Mouse (Mus musculus): Measurements from ENCODE around the gene Eaf1. TPM values are rescaled to one million over a fixed set of nuclear protein-coding genes. Genes with fewer than 3 reads are reported as not detected.

Eaf1 gene
- total RNA-seq, 1 experiment: 58.0 TPM

DNA sequence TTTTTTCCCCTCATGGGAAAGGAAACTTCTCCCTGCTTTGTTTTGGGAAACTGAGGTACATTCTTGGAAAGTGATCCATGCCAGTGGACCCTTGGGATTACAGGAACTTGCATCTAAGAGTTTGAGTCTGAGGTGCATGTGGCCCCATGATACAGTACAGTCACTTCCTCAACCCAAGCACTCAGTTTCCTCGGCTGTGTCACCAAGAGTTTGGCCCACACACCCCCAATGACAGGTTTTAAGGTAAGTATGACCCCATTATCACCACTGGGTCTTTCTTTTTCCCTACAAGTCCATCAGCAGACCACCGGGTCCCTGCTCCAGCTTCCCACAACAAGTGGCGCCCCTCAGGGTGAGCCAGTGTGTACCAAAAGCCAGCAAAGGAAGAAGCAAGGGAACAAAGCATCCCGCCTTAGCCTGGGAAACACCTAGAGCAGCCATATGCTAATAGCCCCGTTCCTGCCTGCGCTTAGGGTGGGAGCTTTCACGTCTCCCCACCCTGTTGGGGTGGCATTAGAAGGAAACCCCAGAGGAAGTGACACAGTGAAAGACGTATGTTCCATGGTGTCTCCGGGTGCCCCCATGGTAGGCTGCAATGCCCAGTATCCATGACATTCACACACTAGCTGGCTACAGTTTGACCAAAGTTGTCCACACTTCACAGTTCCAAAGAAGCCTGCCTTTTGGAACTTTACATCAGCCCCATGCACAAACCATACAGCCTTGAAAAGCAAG, 62.5 kb downstream of the Eaf1 start:
- in situ Hi-C loops (cut with MboI; ENCODE audit: low sequenced_read_pairs in 2 of 2, unreplicated experiment in 2 of 2): no loop called here
- H3K9ac ChIP-seq (ENCODE audit: insufficient read depth, low read depth, low read length, poor library complexity, severe bottlenecking): no peak overlapping the region
- peaks cover 0 to 2% of the 10 kb centered on the region in 2 experiments; a peak in 1 of 4 replicates for H3K4me1 ChIP-seq (ENCODE audit: control insufficient read depth in 2 of 2, insufficient read depth in 2 of 2, low read length in 2 of 2, poor library complexity in 1 of 2)
- H3K27ac ChIP-seq (ENCODE audit: insufficient read depth, low read depth, low read length, poor library complexity, severe bottlenecking): no peak overlapping the region
- no peaks in the 10 kb centered on the region for H3K36me3 ChIP-seq (ENCODE audit: control insufficient read depth, insufficient read depth, low read length, poor library complexity, severe bottlenecking)
- TF ChIP-seq CHD2 (IDR thresholded peaks at IDR 0.05; ENCODE audit: low read depth, low read length): no peak
- TF ChIP-seq MAFK (IDR thresholded peaks at IDR 0.05; ENCODE audit: insufficient read depth, low read depth, low read length): no peak
- TF ChIP-seq ZC3H11A (IDR thresholded peaks at IDR 0.05; ENCODE audit: borderline replicate concordance, low read depth, low read length): no peak
- TF ChIP-seq HCFC1 (IDR thresholded peaks at IDR 0.05; ENCODE audit: borderline replicate concordance, insufficient read depth, low read length): no peak
- TF ChIP-seq ZNF384 (IDR thresholded peaks at IDR 0.05; ENCODE audit: low read depth, low read length): no peak
- no peak for DNase-seq (ENCODE audit: low read depth, low spot score)
- no peak overlapping the region for H3K4me3 ChIP-seq (ENCODE audit: insufficient read depth in 1 of 2, low read depth in 1 of 2, low read length in 2 of 2, poor library complexity in 1 of 2, severe bottlenecking in 1 of 2)
- H3K9me3 ChIP-seq (ENCODE audit: control insufficient read depth, insufficient read depth, low read depth, low read length): no peaks in the 10 kb centered on the region

GRCm38 (mm10) chr14:31557273-31557672, 63.1 kb downstream of the Eaf1 start:
- TF ChIP-seq HCFC1 (IDR thresholded peaks at IDR 0.05; ENCODE audit: borderline replicate concordance, insufficient read depth, low read length): no peak
- no peak for TF ChIP-seq CHD2 (IDR thresholded peaks at IDR 0.05; ENCODE audit: low read depth, low read length)
- no peak for TF ChIP-seq ZC3H11A (IDR thresholded peaks at IDR 0.05; ENCODE audit: borderline replicate concordance, low read depth, low read length)
- no peak for TF ChIP-seq MAFK (IDR thresholded peaks at IDR 0.05; ENCODE audit: insufficient read depth, low read depth, low read length)
- TF ChIP-seq ZNF384 (IDR thresholded peaks at IDR 0.05; ENCODE audit: low read depth, low read length): no peak
- Histone ChIP-seq H3K4me1 (ENCODE audit: control insufficient read depth in 2 of 2, insufficient read depth in 2 of 2, low read length in 2 of 2, poor library complexity in 1 of 2) (peaks cover 0 to 2% of the 10 kb centered on the region in 2 experiments; a peak in 1 of 4 replicates), H3K36me3 (ENCODE audit: control insufficient read depth, insufficient read depth, low read length, poor library complexity, severe bottlenecking) (no peaks in the 10 kb centered on the region), H3K27ac (ENCODE audit: insufficient read depth, low read depth, low read length, poor library complexity, severe bottlenecking) (no peak overlapping the region), H3K9me3 (ENCODE audit: control insufficient read depth, insufficient read depth, low read depth, low read length) (no peaks in the 10 kb centered on the region), H3K9ac (ENCODE audit: insufficient read depth, low read depth, low read length, poor library complexity, severe bottlenecking) (no peak overlapping the region), H3K4me3 (ENCODE audit: insufficient read depth in 1 of 2, low read depth in 1 of 2, low read length in 2 of 2, poor library complexity in 1 of 2, severe bottlenecking in 1 of 2) (no peak overlapping the region)
- DNase-seq (ENCODE audit: low read depth, low spot score): no peak
- in situ Hi-C loops (cut with MboI; ENCODE audit: low sequenced_read_pairs in 2 of 2, unreplicated experiment in 2 of 2): no loop called here

DNA sequence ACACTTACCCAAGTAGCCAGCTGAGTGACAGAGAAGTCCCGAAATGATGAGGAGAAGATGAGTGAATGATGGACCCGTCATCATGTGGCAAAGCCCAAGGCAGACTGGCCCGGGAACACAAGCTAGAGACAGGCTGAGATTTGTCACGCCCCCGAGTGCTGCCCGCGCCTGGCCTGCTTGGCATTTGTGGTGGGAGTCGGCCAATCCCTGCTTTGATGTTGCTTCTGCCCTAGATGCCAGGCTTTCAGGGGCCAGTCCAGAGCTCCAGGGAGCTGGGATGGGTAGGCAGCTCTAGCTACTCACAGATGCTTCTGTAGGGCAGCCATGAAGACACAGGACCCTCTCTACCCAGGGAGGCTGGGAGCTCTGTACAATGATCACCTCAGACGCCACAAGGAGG, 63.6 kb downstream of the Eaf1 start:
- Histone ChIP-seq H3K36me3 (ENCODE audit: control insufficient read depth, insufficient read depth, low read length, poor library complexity, severe bottlenecking) (no peaks in the 10 kb centered on the region), H3K4me1 (ENCODE audit: control insufficient read depth in 2 of 2, insufficient read depth in 2 of 2, low read length in 2 of 2, poor library complexity in 1 of 2) (peaks cover 0 to 2% of the 10 kb centered on the region in 2 experiments; a peak in 1 of 4 replicates), H3K4me3 (ENCODE audit: insufficient read depth in 1 of 2, low read depth in 1 of 2, low read length in 2 of 2, poor library complexity in 1 of 2, severe bottlenecking in 1 of 2) (no peak overlapping the region), H3K9ac (ENCODE audit: insufficient read depth, low read depth, low read length, poor library complexity, severe bottlenecking) (no peak overlapping the region), H3K9me3 (ENCODE audit: control insufficient read depth, insufficient read depth, low read depth, low read length) (no peaks in the 10 kb centered on the region), H3K27ac (ENCODE audit: insufficient read depth, low read depth, low read length, poor library complexity, severe bottlenecking) (no peak overlapping the region)
- no peak for TF ChIP-seq ZC3H11A (IDR thresholded peaks at IDR 0.05; ENCODE audit: borderline replicate concordance, low read depth, low read length)
- no peak for TF ChIP-seq CHD2 (IDR thresholded peaks at IDR 0.05; ENCODE audit: low read depth, low read length)
- TF ChIP-seq ZNF384 (IDR thresholded peaks at IDR 0.05; ENCODE audit: low read depth, low read length): no peak
- TF ChIP-seq HCFC1 (IDR thresholded peaks at IDR 0.05; ENCODE audit: borderline replicate concordance, insufficient read depth, low read length): no peak
- no peak for TF ChIP-seq MAFK (IDR thresholded peaks at IDR 0.05; ENCODE audit: insufficient read depth, low read depth, low read length)
- in situ Hi-C loops (cut with MboI; ENCODE audit: low sequenced_read_pairs in 2 of 2, unreplicated experiment in 2 of 2): no loop called here
- no peak for DNase-seq (ENCODE audit: low read depth, low spot score)

- Histone ChIP-seq H3K9ac (ENCODE audit: insufficient read depth, low read depth, low read length, poor library complexity, severe bottlenecking) (no peak overlapping the region), H3K36me3 (ENCODE audit: control insufficient read depth, insufficient read depth, low read length, poor library complexity, severe bottlenecking) (no peaks in the 10 kb centered on the region), H3K4me1 (ENCODE audit: control insufficient read depth in 2 of 2, insufficient read depth in 2 of 2, low read length in 2 of 2, poor library complexity in 1 of 2) (peaks cover 0 to 2% of the 10 kb centered on the region in 2 experiments; a peak in 1 of 4 replicates), H3K27ac (ENCODE audit: insufficient read depth, low read depth, low read length, poor library complexity, severe bottlenecking) (no peak overlapping the region), H3K9me3 (ENCODE audit: control insufficient read depth, insufficient read depth, low read depth, low read length) (no peaks in the 10 kb centered on the region), H3K4me3 (ENCODE audit: insufficient read depth in 1 of 2, low read depth in 1 of 2, low read length in 2 of 2, poor library complexity in 1 of 2, severe bottlenecking in 1 of 2) (no peak overlapping the region)
- TF ChIP-seq ZNF384 (IDR thresholded peaks at IDR 0.05; ENCODE audit: low read depth, low read length) (no peak), ZC3H11A (IDR thresholded peaks at IDR 0.05; ENCODE audit: borderline replicate concordance, low read depth, low read length) (no peak), MAFK (IDR thresholded peaks at IDR 0.05; ENCODE audit: insufficient read depth, low read depth, low read length) (no peak), HCFC1 (IDR thresholded peaks at IDR 0.05; ENCODE audit: borderline replicate concordance, insufficient read depth, low read length) (no peak)
- in situ Hi-C loops (cut with MboI; ENCODE audit: low sequenced_read_pairs in 2 of 2, unreplicated experiment in 2 of 2): no loop called here
- no peak for DNase-seq (ENCODE audit: low read depth, low spot score)
Observed at GRCm38 (mm10) chr14:31559216-31559615, 65.0 kb downstream of the Eaf1 start.

Other genes with a start within 250 kb of the Eaf1 start
- gene Phf7, start 243.1 kb upstream of the Eaf1 start, total RNA-seq (2012; rRNA removed): 4.8 and 5.3 TPM in 2 replicates
- 77.8 and 83.4 TPM in 2 replicates for gene Bap1, start 242.9 kb upstream of the Eaf1 start, total RNA-seq (2012; rRNA removed)
- gene Dnah1, start 170.5 kb upstream of the Eaf1 start, total RNA-seq (2012; rRNA removed): 0.80 and 1.3 TPM in 2 replicates
- gene Capn7, start 157.8 kb upstream of the Eaf1 start, total RNA-seq (2012; rRNA removed): 16.5 and 23.7 TPM in 2 replicates
- 2.7 and 4.6 TPM in 2 replicates for gene Sh3bp5, start 58.3 kb upstream of the Eaf1 start, total RNA-seq (2012; rRNA removed)
- gene Mettl6, start 641 bp downstream of the Eaf1 start, total RNA-seq (2012; rRNA removed): 34.4 and 37.0 TPM in 2 replicates
- gene Colq, start 96.9 kb downstream of the Eaf1 start, total RNA-seq (2012; rRNA removed): 0.18 TPM in 1 of 2 replicates, not detected in the other
- gene Gm49387, start 146.5 kb downstream of the Eaf1 start, total RNA-seq (2012; rRNA removed): not detected in 2 replicates
- 8.1 and 11.6 TPM in 2 replicates for gene Btd, start 146.6 kb downstream of the Eaf1 start, total RNA-seq (2012; rRNA removed)
- gene Hacl1, start 146.9 kb downstream of the Eaf1 start, total RNA-seq (2012; rRNA removed): 6.2 and 8.4 TPM in 2 replicates